Mouse (Mus musculus): Measurements from ENCODE around the gene Cdc123. TPM values are rescaled to one million over a fixed set of nuclear protein-coding genes. Genes with fewer than 3 reads are reported as not detected.

The Cdc123 gene
- total RNA-seq, 2 experiments from 2014 or later = 90.1 to 98.7 TPM

DNA sequence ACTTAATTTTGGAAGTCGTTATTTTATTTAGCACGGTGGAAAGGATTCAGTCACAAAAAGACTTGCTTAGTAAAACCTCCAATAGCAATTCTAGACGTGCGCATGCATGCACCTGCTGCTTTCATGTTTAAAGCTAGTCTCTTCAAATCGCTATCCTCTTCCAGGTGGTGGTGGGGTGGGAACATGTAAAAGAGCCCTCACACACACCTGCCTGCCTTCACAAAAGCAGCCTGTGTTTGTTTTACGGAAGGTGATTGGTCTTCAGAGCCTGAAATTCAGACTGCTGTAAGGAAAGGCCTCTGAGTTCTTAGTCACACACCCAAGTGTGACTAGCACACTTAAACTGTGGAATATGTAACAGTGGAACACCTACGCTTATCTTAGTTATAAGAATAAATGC is 39.7 kb downstream of the Cdc123 start:
- no peak for DNase-seq

DNA sequence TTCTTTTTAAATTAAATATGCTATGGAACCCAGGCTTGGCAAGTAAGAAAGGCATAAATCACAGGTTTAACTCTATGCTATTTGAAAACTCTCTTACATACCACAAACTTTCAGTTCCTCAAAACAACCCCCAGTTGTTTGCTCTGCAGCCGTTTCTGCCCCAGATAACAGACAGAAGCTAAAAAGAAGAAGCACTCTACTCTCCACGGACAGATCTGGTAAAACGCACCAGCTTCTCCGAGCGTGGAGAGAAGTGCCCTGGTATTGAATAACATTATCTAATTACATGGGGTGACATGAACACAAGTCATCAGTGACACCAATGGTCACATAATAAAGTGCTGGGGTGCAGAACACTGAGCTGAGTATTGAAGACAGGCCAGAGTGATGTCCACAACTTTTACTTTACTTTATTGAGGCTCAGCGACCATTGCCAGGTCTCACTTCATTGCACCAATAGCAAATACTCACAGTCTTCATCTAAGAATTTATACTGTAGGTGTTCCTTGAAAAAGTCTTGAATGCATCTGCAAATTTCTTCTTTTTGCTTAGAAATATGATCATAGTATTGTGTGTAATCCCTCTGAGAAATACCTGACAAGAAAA is 40.4 kb downstream of the Cdc123 start:
- peak in 1 of 2 experiments; percentile 45 for DNase-seq

DNA sequence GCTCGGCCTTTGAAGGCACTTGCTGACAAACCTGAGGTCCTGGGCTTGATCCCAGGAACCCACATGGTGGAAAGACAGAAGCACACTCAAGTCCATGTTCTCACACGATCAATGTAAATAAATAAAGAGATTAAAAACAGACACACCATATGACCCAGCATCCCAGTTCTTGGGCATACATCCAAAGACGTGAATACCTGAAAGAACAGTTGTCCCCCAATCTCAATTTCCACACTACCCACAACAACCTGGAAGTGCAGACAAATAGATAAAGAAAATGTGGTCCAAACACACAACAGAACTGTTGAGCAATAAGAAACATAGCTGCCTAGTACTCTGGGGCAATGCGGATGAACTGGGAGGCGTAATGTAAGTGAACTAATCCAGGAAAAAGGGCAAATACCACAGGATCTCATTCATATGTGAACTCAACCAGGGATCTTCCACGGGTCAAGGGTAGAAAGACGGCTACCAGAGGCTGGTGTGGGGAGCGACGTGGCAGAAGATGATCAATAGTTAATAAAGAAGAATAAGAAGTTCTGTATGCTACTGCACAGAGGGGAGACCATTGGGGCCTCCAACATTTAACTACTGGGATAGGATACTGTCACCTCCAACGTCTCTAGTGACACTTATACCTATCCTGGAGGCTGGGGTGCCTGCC is 42.9 kb downstream of the Cdc123 start:
- no peak for DNase-seq

DNA sequence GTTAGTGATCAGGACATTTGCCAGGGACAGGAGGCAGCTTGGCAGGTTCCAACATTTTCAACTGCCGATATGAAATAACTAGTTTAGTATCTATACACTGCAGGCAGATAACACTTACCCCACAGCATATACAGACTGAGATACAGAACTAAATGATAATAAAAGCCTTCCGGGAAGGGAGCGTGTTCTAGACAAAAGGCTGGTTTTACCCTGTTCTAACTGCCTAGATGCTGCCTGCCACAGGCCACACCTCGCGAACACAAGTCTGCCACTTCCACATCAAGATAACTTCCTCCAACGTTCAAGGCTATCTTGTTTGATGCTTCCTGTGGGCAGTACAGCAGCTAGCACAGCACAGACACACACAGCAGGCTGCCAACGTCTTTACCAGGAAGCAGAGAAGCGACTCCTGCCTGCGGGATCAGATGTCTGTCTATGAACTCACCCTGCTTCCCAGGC is 43.8 kb downstream of the Cdc123 start:
- peak in 1 of 2 experiments; percentile 45 for DNase-seq

DNA sequence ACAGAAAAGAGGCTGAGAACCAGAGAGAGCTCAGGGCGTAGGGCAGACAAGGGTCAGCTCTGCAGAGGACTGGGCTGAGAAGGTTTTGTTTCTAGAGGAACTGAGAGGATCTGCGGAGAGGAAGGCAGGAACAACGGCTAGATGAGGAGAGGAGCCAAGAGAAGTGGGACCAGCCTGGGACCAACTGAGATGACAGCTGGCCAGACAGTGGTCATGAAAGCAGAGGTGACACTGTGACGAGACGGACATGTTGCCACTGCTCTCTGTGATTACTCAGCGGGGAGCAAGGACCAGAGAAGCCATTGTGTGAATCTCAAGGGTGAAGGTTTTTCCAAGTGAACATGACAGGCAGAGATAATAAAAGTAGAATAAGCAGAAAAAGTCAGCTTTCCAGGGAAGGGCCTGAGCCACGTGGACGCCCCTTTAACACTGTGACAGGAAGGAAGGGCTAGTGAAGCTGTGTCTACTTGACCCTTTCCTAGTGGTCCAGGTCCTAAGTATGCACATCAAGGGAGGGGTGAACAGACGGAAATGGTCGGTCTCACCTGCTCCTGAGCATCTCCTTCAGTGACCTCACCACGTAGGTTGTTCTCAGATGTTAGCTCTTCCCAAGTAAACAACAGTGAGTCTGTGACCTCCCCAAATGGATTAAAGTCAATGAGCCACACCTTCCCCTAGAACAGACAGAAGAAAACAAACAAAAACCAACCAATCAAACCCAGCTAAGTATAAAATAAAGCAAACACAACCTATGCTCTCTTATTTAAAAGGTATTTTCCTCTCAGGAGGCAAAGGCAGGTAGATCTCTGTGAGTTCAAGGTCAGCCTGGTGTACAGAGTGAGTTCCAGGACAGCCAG is 46.9 kb downstream of the Cdc123 start:
- peak in 1 of 2 experiments; percentile 6 for DNase-seq

DNA sequence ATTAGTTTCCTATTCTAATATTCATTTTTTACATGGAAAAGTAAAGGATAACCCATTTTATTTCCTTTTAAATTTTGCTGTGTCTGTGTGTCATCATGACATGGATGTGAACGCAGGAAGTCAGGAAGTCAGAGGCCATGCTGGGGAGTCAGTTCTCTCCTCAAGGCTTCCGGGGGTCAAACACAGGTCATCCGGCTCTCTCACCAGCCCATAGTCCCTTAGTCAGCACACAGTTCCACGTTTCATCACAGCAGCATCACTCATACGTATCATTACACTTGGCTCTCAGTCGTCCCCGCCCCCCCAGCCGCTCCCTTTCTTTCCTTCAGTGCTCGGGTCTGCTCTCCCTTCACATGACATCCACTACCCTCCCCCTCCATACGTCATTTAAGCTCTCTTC is 51.2 kb downstream of the Cdc123 start:
- DNase-seq = no peak

DNA sequence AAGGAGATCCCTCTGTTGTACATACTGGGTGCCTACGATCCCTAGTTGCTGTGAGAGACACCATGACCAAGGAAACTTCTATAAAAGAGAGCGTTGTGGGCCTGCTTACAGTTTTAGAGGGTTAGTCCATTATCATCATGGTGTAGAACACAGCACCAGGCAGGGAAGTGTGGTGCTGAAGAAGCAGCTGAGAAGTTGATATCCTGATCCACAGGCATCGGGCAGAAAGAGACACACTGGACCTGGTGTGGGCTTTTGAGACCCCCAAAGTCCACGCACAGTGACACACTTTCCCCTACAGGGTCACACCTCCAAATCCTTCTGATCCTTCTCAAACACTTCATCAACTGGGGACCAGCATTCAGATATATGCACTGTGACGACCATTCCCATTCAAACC is 52.9 kb downstream of the Cdc123 start:
- no peak for DNase-seq

DNA sequence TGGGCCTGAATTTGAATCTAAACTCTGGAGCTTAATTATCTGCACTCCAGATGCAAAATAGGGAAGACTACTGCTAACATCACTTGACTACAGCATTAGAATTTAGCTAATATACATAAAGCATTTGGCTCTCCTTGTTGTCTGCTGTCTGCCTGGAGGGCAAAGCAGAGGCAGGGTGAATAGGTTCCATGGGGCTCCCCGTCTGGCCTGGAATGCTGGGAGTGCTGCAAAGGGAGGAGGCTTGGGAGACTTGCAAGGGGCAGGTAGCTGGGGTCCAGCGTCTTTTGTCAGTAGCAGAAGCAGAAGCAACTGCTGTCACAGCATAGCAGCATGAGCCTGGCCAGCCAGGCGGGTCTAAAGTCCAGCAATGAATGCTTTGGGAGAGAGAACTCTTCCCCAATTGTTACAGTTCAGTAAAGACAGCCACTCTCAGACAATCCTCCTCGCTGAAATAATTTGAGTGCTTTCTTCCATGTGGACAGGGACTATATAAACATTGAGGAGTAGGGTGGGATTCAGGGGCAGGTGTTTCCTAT is 55.3 kb downstream of the Cdc123 start:
- no peak for DNase-seq

DNA sequence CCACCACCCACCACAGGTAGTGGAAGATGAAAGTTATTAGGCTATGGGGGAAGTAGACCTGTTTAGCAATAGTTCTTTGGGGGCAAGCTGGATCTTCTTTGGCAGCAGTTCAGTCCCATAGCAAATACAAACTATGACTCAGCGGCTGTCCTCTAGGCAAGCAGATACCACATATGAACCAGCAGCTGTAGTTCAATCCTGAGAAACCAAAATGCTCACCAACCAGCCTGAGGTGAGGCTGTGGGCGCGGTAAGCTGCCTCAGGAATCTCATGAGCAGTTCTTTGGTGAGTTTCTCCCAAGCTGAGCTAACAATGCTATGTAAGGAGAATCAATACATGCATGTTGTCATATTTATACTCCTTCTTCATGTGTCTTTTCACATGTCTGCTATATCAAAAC is 57.6 kb downstream of the Cdc123 start:
- DNase-seq = no peak

DNA sequence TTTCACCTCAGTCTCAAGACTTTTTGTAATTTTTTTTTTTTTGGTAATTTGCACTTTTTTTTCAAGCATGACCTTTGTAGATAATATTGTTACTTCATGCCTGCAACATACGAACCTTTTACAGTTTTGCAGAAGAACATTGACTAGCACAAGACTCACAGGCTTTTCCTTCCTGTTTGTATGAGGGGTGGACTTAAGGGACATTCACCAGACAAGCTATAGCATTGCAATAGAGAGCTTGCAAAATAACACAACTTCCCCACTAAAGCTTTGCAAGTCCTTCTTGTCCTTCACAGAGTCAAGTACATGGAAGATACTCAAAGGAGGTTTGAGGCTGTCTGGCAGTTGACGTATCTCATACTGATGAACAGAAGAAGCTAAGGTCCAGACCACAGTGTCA is 72.5 kb downstream of the Cdc123 start:
- no peak for DNase-seq

DNA sequence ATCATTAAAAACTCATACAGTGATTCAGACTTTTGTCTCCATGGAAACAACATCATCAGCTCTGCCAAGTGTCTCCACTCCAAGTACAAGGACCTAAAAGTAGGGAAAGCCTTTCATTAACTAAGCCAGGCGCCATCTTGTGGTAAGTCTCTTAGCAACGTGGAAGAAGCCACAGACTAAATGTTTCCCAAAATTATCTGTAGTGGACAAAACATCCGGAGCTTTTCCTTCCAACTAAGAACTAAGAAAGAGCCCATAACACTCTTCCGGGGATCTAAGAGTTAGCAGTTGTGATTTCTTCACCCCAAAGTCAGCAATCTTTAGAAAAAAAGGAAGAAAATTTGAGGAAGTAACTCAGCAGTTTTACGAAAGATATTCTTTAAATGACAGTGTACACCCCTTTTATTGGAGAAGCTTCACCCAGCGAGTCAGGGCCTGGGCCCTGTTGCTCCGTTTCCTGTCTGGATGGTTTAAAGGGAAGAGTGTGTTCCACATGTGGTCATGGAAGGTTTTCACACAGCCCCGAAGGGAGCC is 74.2 kb downstream of the Cdc123 start:
- DNase-seq = peak; percentile 55 to 69

DNA sequence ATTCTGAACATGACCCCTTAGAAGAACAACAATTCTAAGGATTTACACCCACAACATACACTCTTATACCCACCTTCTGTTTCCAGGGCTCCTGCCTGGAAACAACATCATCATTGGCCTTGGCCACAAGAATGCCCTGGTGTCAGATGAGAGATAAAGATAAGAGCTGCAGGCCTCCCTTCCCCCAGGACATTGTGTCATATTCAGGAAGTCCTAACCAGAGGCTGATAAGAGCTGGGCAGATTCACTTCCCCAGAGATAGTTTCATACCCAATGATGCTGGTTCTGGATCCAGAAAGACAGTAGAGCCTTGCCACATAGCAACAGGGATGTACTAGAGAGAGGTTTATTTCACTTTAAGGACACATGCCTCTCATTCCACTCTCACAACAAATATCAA is 75.3 kb downstream of the Cdc123 start:
- DNase-seq = no peak

DNA sequence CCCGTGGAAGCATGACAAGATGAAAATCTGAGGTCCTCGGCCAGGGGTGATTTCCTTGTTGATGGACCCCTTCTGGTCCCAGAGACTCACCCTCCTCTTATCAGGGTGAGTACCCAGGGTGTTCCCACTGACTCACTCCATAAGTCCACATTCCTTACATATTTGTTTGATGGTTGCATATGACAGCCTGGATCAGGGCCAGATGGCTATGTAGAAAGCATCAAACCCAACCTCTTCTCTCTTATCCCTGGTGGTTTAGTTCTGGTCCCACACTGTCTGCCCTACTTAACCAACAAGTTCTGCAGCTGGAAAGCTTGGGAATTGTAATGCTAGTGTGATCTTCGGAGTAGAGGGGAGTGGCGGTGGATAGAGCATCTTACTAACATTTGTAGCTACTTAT is 76.0 kb downstream of the Cdc123 start:
- no peak for DNase-seq

DNA sequence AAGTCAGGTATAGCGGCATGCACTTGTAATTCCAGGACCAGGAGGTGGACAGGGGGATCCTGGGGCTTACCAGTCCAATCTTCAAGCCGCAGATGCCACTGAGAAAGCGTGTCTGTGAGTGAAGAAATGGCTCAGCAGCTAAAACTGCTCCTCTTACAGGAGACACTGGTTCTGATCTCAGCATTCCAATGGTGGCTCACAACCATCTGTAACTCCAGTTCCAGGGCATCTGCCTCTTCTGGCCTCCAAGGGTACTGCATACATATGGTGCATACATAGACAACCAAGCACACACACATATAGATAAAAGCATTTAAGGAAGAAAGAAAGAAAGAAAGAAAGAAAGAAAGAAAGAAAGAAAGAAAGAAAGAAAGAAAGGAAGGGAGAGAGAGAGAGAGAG is 82.9 kb downstream of the Cdc123 start:
- no peak for DNase-seq

DNA sequence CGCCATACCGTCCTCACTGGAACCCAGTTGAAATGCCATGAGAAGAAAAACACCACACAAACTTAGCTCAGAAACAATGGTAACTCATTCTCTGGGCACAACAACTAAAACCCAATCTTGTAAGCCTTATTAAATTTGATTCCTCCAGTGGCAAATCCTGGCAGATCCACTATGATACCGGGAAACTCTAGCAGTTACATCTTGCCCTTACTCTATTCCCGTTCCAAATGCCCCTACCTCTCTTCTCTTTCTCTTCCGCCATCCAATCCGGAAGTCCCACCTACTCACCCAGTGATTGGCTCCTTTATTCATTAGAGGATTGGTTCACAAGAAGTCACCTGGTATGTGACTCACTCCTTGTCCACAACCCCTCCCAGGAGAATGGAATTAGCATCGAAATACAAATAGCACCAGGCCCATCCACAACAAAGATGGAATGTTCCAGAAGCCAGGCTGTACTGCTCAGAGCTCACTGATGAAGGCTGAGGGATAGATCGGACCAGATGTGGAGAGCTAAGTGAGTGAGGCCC is 84.4 kb downstream of the Cdc123 start:
- DNase-seq = no peak

DNA sequence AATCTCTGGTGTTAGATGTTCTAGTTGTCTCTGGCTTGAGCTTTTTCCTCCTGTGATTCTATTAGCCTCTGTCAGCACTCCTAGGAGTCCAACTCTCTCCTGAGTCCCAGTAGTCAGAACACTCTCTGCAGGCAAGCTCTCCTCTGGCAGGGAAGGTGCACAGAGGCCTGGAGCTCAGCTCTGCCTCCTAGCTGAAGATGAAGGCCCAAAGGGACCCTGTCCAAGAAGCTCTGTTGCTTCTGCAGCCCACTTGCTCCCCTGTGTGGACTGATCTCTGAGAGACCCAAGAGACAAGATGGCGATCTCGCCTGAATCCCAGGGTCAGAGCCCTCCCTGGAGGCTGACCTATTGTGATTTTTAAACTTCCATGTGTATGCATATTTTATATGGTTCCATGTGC is 86.4 kb downstream of the Cdc123 start:
- no peak for DNase-seq

DNA sequence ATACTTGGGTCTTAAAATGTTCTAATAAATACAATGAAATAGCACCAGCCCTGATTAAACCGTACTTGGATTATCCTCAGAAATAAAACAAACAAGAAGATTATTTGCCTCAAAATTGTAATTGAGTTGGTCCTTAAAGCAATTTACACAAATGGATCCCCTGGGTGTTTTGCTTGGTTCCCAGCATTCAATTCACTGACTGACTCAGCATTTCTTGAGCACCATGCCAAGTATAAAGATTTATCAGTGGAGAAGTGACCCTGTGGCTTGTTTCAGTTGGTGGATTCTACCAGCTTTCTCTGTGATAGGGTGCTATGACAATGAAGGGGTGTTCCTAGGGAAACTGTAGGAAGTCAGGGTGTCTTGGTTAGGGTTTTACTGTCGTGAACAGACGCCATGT is 94.1 kb downstream of the Cdc123 start:
- no peak for DNase-seq

DNA sequence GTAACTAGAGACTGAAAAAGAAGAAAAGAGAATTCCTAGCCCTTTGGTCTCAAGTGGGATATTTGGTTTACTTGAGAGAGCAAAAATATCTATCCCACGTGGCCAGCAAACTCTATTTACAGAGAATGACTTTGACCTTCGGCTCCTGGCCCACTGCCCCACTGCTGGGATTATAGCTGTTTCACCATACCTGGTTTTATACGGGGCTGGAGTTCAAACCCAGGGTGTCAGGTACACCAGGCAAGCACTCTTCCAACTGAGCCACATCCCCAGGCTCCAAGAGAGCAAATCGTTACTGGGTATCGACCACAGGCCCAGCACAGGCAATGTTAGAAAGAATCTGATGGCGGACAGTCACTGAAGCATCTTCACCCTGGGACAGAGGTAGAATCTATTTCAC is 95.8 kb downstream of the Cdc123 start:
- DNase-seq = no peak

DNA sequence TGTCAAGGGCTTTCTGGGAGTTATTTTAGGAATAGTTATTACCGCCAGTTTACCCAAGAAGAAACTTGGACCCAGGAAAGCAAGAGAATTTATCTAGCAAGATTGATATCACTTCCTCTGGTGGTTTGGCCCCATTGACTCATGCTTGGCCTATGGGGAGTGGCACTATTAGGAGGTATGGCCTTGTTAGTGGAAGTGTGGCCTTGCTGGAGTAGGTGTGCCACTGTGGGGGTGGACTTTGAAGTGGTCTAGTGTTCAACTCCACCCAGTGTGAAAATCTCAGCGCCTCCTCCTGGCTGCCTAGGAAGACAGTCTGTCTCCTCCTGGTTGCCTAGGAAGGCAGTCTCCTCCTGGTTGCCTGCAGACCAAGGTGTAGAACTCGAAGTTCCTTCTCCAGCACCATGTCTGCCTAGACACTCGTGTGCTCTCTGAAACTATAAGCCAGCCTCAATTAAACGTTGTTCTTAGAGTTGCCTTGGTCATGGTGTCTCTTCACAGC is 97.4 kb downstream of the Cdc123 start:
- DNase-seq = no peak

DNA sequence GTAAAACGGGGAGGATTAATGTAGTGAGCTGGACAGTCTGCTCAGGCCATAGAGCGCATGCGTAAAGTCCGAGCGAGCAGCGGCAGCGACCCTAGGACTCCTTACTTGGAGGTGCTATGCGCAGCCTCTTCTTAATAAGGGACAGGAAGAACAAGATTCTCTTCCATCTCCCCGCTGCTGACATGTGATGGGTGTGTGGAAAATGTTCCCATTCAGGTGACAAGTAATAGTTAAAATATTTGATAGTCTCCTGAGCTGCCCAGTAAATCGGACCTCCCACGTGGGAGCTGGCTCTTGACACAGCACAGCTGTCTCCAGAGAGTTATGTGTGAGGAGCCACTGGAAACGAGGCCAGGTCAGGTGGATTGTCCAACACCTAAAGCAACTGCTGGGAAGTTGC is 98.4 kb downstream of the Cdc123 start:
- no peak for DNase-seq
